Mouse (Mus musculus) CH12.LX (cell line): ENCODE data around the gene Ttc22. TPM values are rescaled to one million over a fixed set of nuclear protein-coding genes. Genes with fewer than 3 reads are reported as not detected.

Experiments
- DNase-seq: peaks from one replicate; pipeline ENCODE4 v3.0.0-alpha.2; 2013; ENCODE audit errors: extremely low read depth
- H3K27ac ChIP-seq: 2 replicates; pipeline ENCODE4 v1.5.1; 2012; ENCODE audit warnings: low read depth, mild to moderate bottlenecking, control low read depth, moderate library complexity; ENCODE audit not compliant: insufficient read depth
- H3K27me3 ChIP-seq: replicated peaks from 2 replicates; pipeline ENCODE3; 2012; ENCODE audit warnings: inconsistent platforms
- H3K36me3 ChIP-seq, 2 experiments: replicated peaks in 1 of 2; 2 replicates each; pipeline versions ENCODE3 to v1.6.1; 2012; ENCODE audit warnings: inconsistent platforms in 1 of 2, low read length in 1 of 2, mild to moderate bottlenecking in 1 of 2, mixed read lengths in 1 of 2, moderate library complexity in 1 of 2; ENCODE audit not compliant: control insufficient read depth in 1 of 2, insufficient read depth in 1 of 2
- H3K4me1 ChIP-seq, 2 experiments: 2 replicates each; pipeline ENCODE4 v1.6.1; 2012; ENCODE audit warnings: inconsistent platforms in 1 of 2, moderate library complexity in 1 of 2; ENCODE audit not compliant: insufficient read depth in 2 of 2, control insufficient read depth in 1 of 2
- H3K4me2 ChIP-seq: 2 replicates; pipeline ENCODE4 v1.6.1; 2012; ENCODE audit warnings: low read depth, mild to moderate bottlenecking, control low read depth; ENCODE audit not compliant: poor library complexity, insufficient read depth, severe bottlenecking
- H3K4me3 ChIP-seq, 3 experiments: fragments of 150-350 bp in 1 of 3; sonication (generic) in 1 of 3; replicated peaks in 1 of 3; 2 replicates each; pipeline versions ENCODE3 to v1.5.1; 2011 to 2012; ENCODE audit warnings: low read depth in 2 of 3, low read length in 2 of 3, mild to moderate bottlenecking in 2 of 3, moderate library complexity in 2 of 3, control low read depth in 1 of 3, improper control_type of control experiment in 1 of 3, inconsistent platforms in 1 of 3, mixed read lengths in 1 of 3; ENCODE audit not compliant: poor library complexity in 1 of 3
- H3K79me2 ChIP-seq: replicated peaks from 2 replicates; pipeline ENCODE4 v1.6.1; 2012; ENCODE audit warnings: mild to moderate bottlenecking, moderate library complexity; ENCODE audit not compliant: control insufficient read depth, poor library complexity, insufficient read depth, severe bottlenecking; ENCODE audit errors: extremely low read depth
- H3K9ac ChIP-seq: 2 replicates; pipeline ENCODE4 v1.6.1; 2012; ENCODE audit warnings: low read depth, mild to moderate bottlenecking, control low read depth, moderate library complexity; ENCODE audit not compliant: insufficient read depth
- H3K9me3 ChIP-seq: replicated peaks from 2 replicates; pipeline ENCODE3; 2012; ENCODE audit warnings: low read length, inconsistent platforms, mixed read lengths
- BHLHE40 ChIP-seq: IDR thresholded peaks from 2 replicates; pipeline ENCODE4 v1.6.1; 2011; ENCODE audit warnings: mild to moderate bottlenecking, low read depth, low read length, improper control_type of control experiment
- CHD2 ChIP-seq: IDR thresholded peaks from 2 replicates; pipeline ENCODE4 v1.6.1; 2011; ENCODE audit warnings: low read length, improper control_type of control experiment
- CTCF ChIP-seq, 2 experiments: IDR thresholded peaks in 1 of 2; conservative IDR thresholded peaks in 1 of 2; 2 replicates each; pipeline ENCODE4 v1.5.1; 2011 to 2012; ENCODE audit warnings: low read depth in 2 of 2, low read length in 2 of 2, improper control_type of control experiment in 1 of 2, inconsistent platforms in 1 of 2, mild to moderate bottlenecking in 1 of 2, moderate library complexity in 1 of 2
- E2F4 ChIP-seq: IDR thresholded peaks from 2 replicates; pipeline ENCODE4 v1.6.1; 2011; ENCODE audit warnings: low read depth, low read length, improper control_type of control experiment; ENCODE audit not compliant: insufficient replicate concordance
- ELF1 ChIP-seq: IDR thresholded peaks from 2 replicates; pipeline ENCODE4 v1.6.1; 2014; ENCODE audit warnings: low read depth, mild to moderate bottlenecking, inconsistent platforms, low read length, improper control_type of control experiment
- GABPA ChIP-seq: IDR thresholded peaks from 2 replicates; pipeline ENCODE4 v1.6.1; 2012; ENCODE audit warnings: low read depth, low read length, improper control_type of control experiment, inconsistent platforms; ENCODE audit not compliant: insufficient replicate concordance
- HCFC1 ChIP-seq: IDR thresholded peaks from 2 replicates; pipeline ENCODE4 v1.6.1; 2012; ENCODE audit warnings: low read depth, mild to moderate bottlenecking, inconsistent platforms, low read length, improper control_type of control experiment
- IRF4 ChIP-seq: IDR thresholded peaks from 2 replicates; pipeline ENCODE4 v1.6.1; 2014; ENCODE audit warnings: low read depth, mild to moderate bottlenecking, inconsistent platforms, low read length, improper control_type of control experiment
- JUN ChIP-seq: IDR thresholded peaks from 2 replicates; pipeline ENCODE4 v1.6.1; 2011; ENCODE audit warnings: low read depth, mild to moderate bottlenecking, low read length, improper control_type of control experiment, moderate library complexity; ENCODE audit not compliant: insufficient read depth
- JUND ChIP-seq: conservative IDR thresholded peaks from 2 replicates; pipeline ENCODE4 v1.6.1; 2011; ENCODE audit warnings: low read depth, low read length, improper control_type of control experiment
- MAFK ChIP-seq: IDR thresholded peaks from 2 replicates; pipeline ENCODE4 v1.6.1; 2011; ENCODE audit warnings: low read length, improper control_type of control experiment; ENCODE audit not compliant: insufficient replicate concordance
- MAZ ChIP-seq: IDR thresholded peaks from 2 replicates; pipeline ENCODE4 v1.6.1; 2012; ENCODE audit warnings: low read depth, mild to moderate bottlenecking, inconsistent platforms, low read length, improper control_type of control experiment, moderate library complexity
- MEF2A ChIP-seq: IDR thresholded peaks from 2 replicates; pipeline ENCODE4 v1.6.1; 2014; ENCODE audit warnings: low read depth, mild to moderate bottlenecking, inconsistent platforms, low read length, improper control_type of control experiment, borderline replicate concordance
- MYC ChIP-seq: IDR thresholded peaks from 2 replicates; pipeline ENCODE4 v1.6.1; 2011; ENCODE audit warnings: low read depth, mild to moderate bottlenecking, improper control_type of control experiment, low read length
- NELFE ChIP-seq: IDR thresholded peaks from 2 replicates; pipeline ENCODE4 v1.6.1; 2011; ENCODE audit warnings: low read depth, low read length, improper control_type of control experiment
- NRF1 ChIP-seq: IDR thresholded peaks from 2 replicates; pipeline ENCODE4 v1.6.1; 2014; ENCODE audit warnings: low read depth, mild to moderate bottlenecking, inconsistent platforms, low read length, improper control_type of control experiment, moderate library complexity
- POLR2AphosphoS2 ChIP-seq: IDR thresholded peaks from 2 replicates; pipeline ENCODE4 v1.6.1; 2011; ENCODE audit warnings: low read depth, low read length, improper control_type of control experiment
- RCOR1 ChIP-seq: conservative IDR thresholded peaks from 2 replicates; pipeline ENCODE4 v1.6.1; 2012; ENCODE audit warnings: low read depth, mild to moderate bottlenecking, inconsistent platforms, low read length, improper control_type of control experiment
- SIN3A ChIP-seq: IDR thresholded peaks from 2 replicates; pipeline ENCODE4 v1.6.1; 2012; ENCODE audit warnings: low read length, improper control_type of control experiment, inconsistent platforms
- SMC3 ChIP-seq: IDR thresholded peaks from 2 replicates; pipeline ENCODE4 v1.6.1; 2011; ENCODE audit warnings: low read depth, low read length, improper control_type of control experiment
- TCF12 ChIP-seq: IDR thresholded peaks from 2 replicates; pipeline ENCODE4 v1.6.1; 2014; ENCODE audit warnings: low read depth, mild to moderate bottlenecking, inconsistent platforms, low read length, improper control_type of control experiment
- UBTF ChIP-seq: IDR thresholded peaks from 2 replicates; pipeline ENCODE4 v1.6.1; 2012; ENCODE audit warnings: low read depth, mild to moderate bottlenecking, inconsistent platforms, low read length, improper control_type of control experiment, moderate library complexity
- USF1 ChIP-seq: IDR thresholded peaks from 2 replicates; pipeline ENCODE4 v1.6.1; 2014; ENCODE audit warnings: low read depth, mild to moderate bottlenecking, inconsistent platforms, low read length, improper control_type of control experiment
- ZC3H11A ChIP-seq: IDR thresholded peaks from 2 replicates; pipeline ENCODE4 v1.6.1; 2012; ENCODE audit warnings: low read depth, mild to moderate bottlenecking, inconsistent platforms, low read length, improper control_type of control experiment
- ZMIZ1 ChIP-seq: IDR thresholded peaks from 2 replicates; pipeline ENCODE4 v1.6.1; 2012; ENCODE audit warnings: low read depth, mild to moderate bottlenecking, inconsistent platforms, low read length, improper control_type of control experiment
- ZNF384 ChIP-seq: IDR thresholded peaks from 2 replicates; pipeline ENCODE4 v1.6.1; 2012; ENCODE audit warnings: low read depth, low read length, improper control_type of control experiment, inconsistent platforms
- dilution Hi-C: fragments of 300-500 bp; cut with MboI; formaldehyde crosslinking; loops from 2 replicates; pipeline ENCODE4 v1.14.3; 2020; ENCODE audit warnings: low sequenced_read_pairs; ENCODE audit not compliant: extremely low pct_unique_long_range_greater_than_20kb, extremely low pct_ligation_motif_present
- in situ Hi-C: fragments of 300-500 bp; cut with MboI; formaldehyde crosslinking; loops from 3 replicates; pipeline ENCODE4 v1.14.3; 2019; ENCODE audit warnings: low sequenced_read_pairs, low pct_ligation_motif_present, low pct_unique_long_range_greater_than_20kb, mixed read lengths
- polyA plus RNA-seq: library from polyadenylated mRNA; unstranded; fragments of >175 nt; gene quantifications from 2 replicates; pipeline ENCODE4 v1.2.1, GENCODE M21; 2012; ENCODE audit warnings: low read depth; ENCODE audit not compliant: insufficient read length
- total RNA-seq, 2 experiments: library from RNA; depleted of rRNA; stranded (reverse); fragments of 300-350 nt in 1 of 2; fragments of >200 nt in 1 of 2; gene quantifications; 2 replicates each; pipeline ENCODE4 v1.2.3; 2012 to 2014

The Ttc22 gene
- total and polyA plus RNA-seq, 3 experiments: not detected

- dilution Hi-C loops: no loop called here
Observed at GRCm38 (mm10) chr4:106577511-106577910, 44.7 kb upstream of the Ttc22 start.

DNA sequence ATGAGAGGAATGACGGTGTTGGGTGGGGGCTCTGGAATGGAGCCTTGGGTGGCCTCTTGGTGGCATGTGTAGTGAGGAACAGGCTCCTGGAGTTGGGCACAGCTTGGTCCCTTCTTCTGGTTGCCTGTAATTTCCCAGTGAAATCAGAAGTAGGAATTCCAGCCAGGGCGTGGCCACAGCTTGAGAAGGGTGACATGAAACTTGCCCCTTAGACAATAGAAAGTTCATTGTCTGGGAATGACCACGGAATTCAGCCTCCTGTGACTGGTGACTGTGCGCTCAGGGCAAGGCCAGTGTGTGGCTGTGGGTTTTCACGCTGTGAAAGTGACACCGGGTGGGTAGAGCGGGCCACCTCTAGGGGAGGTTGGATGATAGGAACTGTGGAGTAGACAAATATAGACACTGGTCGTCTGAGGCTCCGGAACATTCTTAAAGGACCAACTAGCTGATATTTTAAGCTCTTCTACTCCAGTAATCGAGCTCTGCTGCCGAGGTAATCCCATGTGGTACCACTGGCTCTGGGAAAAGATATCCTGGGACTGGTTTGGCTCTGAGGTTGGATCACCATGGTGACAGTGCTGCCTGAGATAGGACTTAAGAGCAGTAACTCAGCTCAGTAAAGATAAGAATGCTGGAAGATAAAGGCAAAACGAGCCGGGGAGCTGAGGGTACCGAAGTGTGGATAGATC lies 40.9 kb upstream of the Ttc22 start:
- dilution Hi-C loops: no loop called here
- peaks cover 0 to 38% of the 10 kb centered on the region in 2 experiments; a peak in 2 of 4 replicates for H3K4me1 ChIP-seq
- TF ChIP-seq MEF2A (no peak), JUN (no peak), NRF1 (no peak), JUND (no peak), BHLHE40 (no peak), CHD2 (no peak)
- no peak overlapping the region for H3K4me2 ChIP-seq
- in situ Hi-C loops: no loop called here
- no peak overlapping the region for H3K27ac ChIP-seq
- no peaks in the 10 kb centered on the region for H3K27me3 ChIP-seq
- no peak overlapping the region for H3K4me3 ChIP-seq
- no peak for DNase-seq
- no peaks in the 10 kb centered on the region for H3K9me3 ChIP-seq
- peaks cover 52 to 97% of the 10 kb centered on the region in 2 experiments for H3K36me3 ChIP-seq
- no peak overlapping the region for H3K9ac ChIP-seq
- no peaks in the 10 kb centered on the region for H3K79me2 ChIP-seq

More at GRCm38 (mm10) chr4:106577511-106577910, 44.7 kb upstream of the Ttc22 start:
- Histone ChIP-seq H3K4me2 (no peak overlapping the region), H3K9me3 (no peaks in the 10 kb centered on the region), H3K4me1 (peaks cover 0 to 18% of the 10 kb centered on the region in 2 experiments; a peak in 2 of 4 replicates), H3K36me3 (peaks cover 61 to 98% of the 10 kb centered on the region in 2 experiments), H3K27me3 (no peaks in the 10 kb centered on the region), H3K4me3 (no peak overlapping the region), H3K79me2 (no peaks in the 10 kb centered on the region), H3K27ac (no peak overlapping the region), H3K9ac (no peak overlapping the region)
- DNase-seq: no peak
- in situ Hi-C loops: no loop called here
- TF ChIP-seq USF1 (no peak), SIN3A (no peak), ZC3H11A (no peak), MYC (no peak), CHD2 (no peak)

DNA sequence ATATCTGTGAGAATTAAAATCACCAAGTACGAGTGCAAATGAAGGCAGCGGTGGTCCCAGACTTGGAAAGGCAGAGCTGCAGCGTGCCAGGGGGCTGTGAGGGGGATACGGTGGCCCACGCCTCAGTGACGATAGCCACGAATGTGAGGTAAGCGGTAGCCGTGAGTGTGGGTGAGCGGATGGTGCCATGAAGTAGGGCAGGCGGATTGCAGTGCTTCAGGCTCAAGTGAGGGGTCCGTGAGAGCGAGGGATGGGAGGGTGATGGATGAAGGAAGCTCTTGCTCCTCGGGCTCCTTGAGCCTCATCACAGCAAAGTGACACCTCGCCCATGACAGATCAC lies 40.4 kb upstream of the Ttc22 start:
- Histone ChIP-seq H3K27ac (no peak overlapping the region), H3K9ac (no peak overlapping the region), H3K79me2 (no peaks in the 10 kb centered on the region), H3K4me1 (peaks cover 0 to 38% of the 10 kb centered on the region in 2 experiments; a peak in 2 of 4 replicates), H3K4me3 (no peak overlapping the region), H3K4me2 (no peak overlapping the region), H3K9me3 (no peaks in the 10 kb centered on the region), H3K27me3 (no peaks in the 10 kb centered on the region), H3K36me3 (peaks cover 52 to 97% of the 10 kb centered on the region in 2 experiments)
- in situ Hi-C loops (no loop called here), dilution Hi-C loops (no loop called here)
- DNase-seq: no peak
- TF ChIP-seq IRF4: no peak
- TF ChIP-seq GABPA: no peak
- TF ChIP-seq ZNF384: no peak
- no peak for TF ChIP-seq NELFE
- TF ChIP-seq SMC3: no peak
- TF ChIP-seq ZMIZ1: no peak
- no peak for TF ChIP-seq CTCF (conservative IDR thresholded peaks at IDR 0.05 in 1 of 2, IDR thresholded peaks at IDR 0.05 in 1 of 2; ENCODE audit: low read depth in 2 of 2, low read length in 2 of 2)
- no peak for TF ChIP-seq POLR2AphosphoS2
- TF ChIP-seq TCF12: no peak
- no peak for TF ChIP-seq UBTF
- TF ChIP-seq MYC: no peak
- TF ChIP-seq HCFC1: no peak
- no peak for TF ChIP-seq MAZ
- TF ChIP-seq ELF1: no peak
- no peak for TF ChIP-seq RCOR1
- no peak for TF ChIP-seq MAFK
- TF ChIP-seq E2F4: no peak
